Mouse (Mus musculus) lung, postnatal 0 days (tissue): Measurements from ENCODE around the gene Camk1d.

Experiments used
- CTCF ChIP-seq: IDR thresholded peaks from 2 replicates; pipeline ENCODE4 v1.5.1; 2016; ENCODE audit warnings: antibody characterized with exemption, mild to moderate bottlenecking
- EP300 ChIP-seq: IDR thresholded peaks from 2 replicates; pipeline ENCODE4 v1.6.1; 2016; ENCODE audit warnings: antibody characterized with exemption, mild to moderate bottlenecking, control low read depth

DNA sequence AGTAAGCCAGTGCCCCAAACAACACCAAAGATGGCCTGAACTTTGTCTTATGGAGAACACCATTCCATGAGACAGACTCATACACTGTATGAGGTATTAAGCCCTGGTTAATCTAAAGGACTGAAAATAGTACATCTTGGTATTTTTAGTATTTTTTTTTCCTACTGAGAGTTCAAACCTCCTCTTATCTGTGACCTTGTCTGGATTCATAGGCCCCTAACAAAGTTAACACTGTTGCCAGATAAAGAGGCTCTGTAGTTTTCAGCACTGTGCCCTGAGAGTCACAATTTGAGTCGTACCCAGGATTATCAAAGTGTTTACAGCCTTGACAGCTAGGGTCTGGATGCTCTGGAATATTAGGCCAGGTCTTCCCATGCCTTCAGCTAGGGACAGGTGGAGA is 102.7 kb downstream of the Camk1d start:
- TF ChIP-seq CTCF (no peak), EP300 (no peak)
